Mouse (Mus musculus): ENCODE results near the gene Cdc20. TPM values are rescaled to one million over a fixed set of nuclear protein-coding genes. Genes with fewer than 3 reads are reported as not detected.
A peak's percentile ranks its signal among the peaks of the same experiment; 100 is the strongest.

Gene Cdc20
- total and polyA plus RNA-seq, 2 experiments, result 0.46 to 0.59 TPM

GRCm38 (mm10) chr4:118437829-118438253, 689 bp upstream of the Cdc20 start:
- peak overlapping the region; percentile 23 for H3K9ac ChIP-seq (ENCODE audit: low read depth, low read length)
- H3K27me3 ChIP-seq (ENCODE audit: control insufficient read depth, insufficient read depth, low read length), result 0 out of 2 replicates have a peak, but pooled peaks cover 2% of the 10 kb centered on the region
- no peaks in the 10 kb centered on the region for H3K36me3 ChIP-seq (ENCODE audit: control insufficient read depth, insufficient read depth, low read length)
- H3K79me2 ChIP-seq (ENCODE audit: control insufficient read depth, insufficient read depth, low read length), result no peaks in the 10 kb centered on the region
- no peak overlapping the region for H3K4me3 ChIP-seq (ENCODE audit: insufficient read depth, low read depth, low read length)
- DNase-seq (ENCODE audit: extremely low read depth, low read depth, low spot score), result no peak
- H3K27ac ChIP-seq (replicated peaks; ENCODE audit: insufficient read depth, low read depth, low read length), result no peak overlapping the region
- 31% methylated on average over 12 of the region's 12 CpGs for WGBS
- no peaks in the 10 kb centered on the region for H3K4me1 ChIP-seq (ENCODE audit: control insufficient read depth, insufficient read depth, low read length)
- TF ChIP-seq CTCF (IDR thresholded peaks at IDR 0.05; ENCODE audit: low read depth, low read length) (no peak), POLR2A (IDR thresholded peaks at IDR 0.05; ENCODE audit: extremely low read depth, insufficient read depth, low read length) (no peak)

- H3K9ac ChIP-seq (ENCODE audit: low read depth, low read length), result peak overlapping the region; percentile 52
- peaks cover 11% of the 10 kb centered on the region for H3K36me3 ChIP-seq (ENCODE audit: control insufficient read depth, insufficient read depth, low read length)
- peaks cover 30% of the 10 kb centered on the region for H3K4me1 ChIP-seq (ENCODE audit: control insufficient read depth, insufficient read depth, low read length)
- H3K27ac ChIP-seq (replicated peaks; ENCODE audit: insufficient read depth, low read depth, low read length), result peak overlapping the region; percentile 81
- no peak overlapping the region for H3K4me3 ChIP-seq (ENCODE audit: insufficient read depth, low read depth, low read length)
- peaks cover 4% of the 10 kb centered on the region; the same call in 1 of the 2 replicates for H3K79me2 ChIP-seq (ENCODE audit: control insufficient read depth, insufficient read depth, low read length)
- TF ChIP-seq POLR2A (IDR thresholded peaks at IDR 0.05; ENCODE audit: extremely low read depth, insufficient read depth, low read length), result no peak
- no peak for TF ChIP-seq CTCF (IDR thresholded peaks at IDR 0.05; ENCODE audit: low read depth, low read length)
- DNase-seq (ENCODE audit: extremely low read depth, low read depth, low spot score), result peak; percentile 85
- H3K27me3 ChIP-seq (ENCODE audit: control insufficient read depth, insufficient read depth, low read length), result 0 out of 2 replicates have a peak, but pooled peaks cover 2% of the 10 kb centered on the region
- 29% methylated on average over 8 of the region's 8 CpGs for WGBS
Measured at GRCm38 (mm10) chr4:118432332-118432731, 4.8 kb downstream of the Cdc20 start.

DNA sequence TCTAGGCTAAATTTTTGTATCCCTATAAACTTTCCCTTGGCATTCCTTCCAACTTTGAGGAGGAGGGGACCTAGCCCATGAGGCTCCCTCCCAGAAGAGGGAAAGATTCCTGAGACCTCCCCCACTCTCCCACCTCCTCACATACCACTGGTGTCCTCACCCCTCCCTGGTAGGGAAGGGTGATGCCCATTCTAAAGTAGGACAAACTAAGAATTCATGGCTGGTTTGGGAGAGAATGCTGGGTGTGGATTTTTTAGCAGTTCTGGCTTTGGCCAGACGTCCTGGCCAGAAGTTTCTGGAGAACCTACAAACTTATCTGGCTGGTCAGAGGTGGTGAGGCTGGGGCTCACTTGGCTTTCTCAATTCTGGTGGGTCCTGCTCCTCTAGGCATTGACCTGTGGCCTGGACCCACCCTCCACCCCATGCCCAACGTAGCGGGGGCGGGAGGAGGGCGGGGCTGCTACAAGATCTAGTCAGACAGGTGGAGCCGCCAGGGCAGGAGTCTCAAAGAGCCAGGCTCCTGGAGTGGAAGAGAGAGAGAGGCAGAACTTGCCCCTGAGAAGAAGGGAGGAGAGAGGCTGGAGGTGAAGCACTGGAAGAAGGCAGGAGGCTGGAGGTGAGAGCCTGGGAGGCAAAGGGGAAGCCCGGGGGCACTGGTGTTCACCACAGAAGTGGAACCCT, 7.8 kb downstream of the Cdc20 start:
- TF ChIP-seq CTCF (IDR thresholded peaks at IDR 0.05; ENCODE audit: low read depth, low read length) (no peak), POLR2A (IDR thresholded peaks at IDR 0.05; ENCODE audit: extremely low read depth, insufficient read depth, low read length) (0 out of 2 replicates have a peak, but pooled peaks have one; percentile 20)
- Histone ChIP-seq H3K9ac (ENCODE audit: low read depth, low read length) (peak overlapping the region; percentile 25; the same call in 1 of the 2 replicates), H3K27ac (replicated peaks; ENCODE audit: insufficient read depth, low read depth, low read length) (peak overlapping the region; percentile 76), H3K79me2 (ENCODE audit: control insufficient read depth, insufficient read depth, low read length) (peaks cover 4% of the 10 kb centered on the region; the same call in 1 of the 2 replicates), H3K36me3 (ENCODE audit: control insufficient read depth, insufficient read depth, low read length) (peaks cover 11% of the 10 kb centered on the region), H3K27me3 (ENCODE audit: control insufficient read depth, insufficient read depth, low read length) (no peaks in the 10 kb centered on the region), H3K4me1 (ENCODE audit: control insufficient read depth, insufficient read depth, low read length) (peaks cover 31% of the 10 kb centered on the region), H3K4me3 (ENCODE audit: insufficient read depth, low read depth, low read length) (peak overlapping the region; percentile 5; the same call in 1 of the 2 replicates)
- DNase-seq (ENCODE audit: extremely low read depth, low read depth, low spot score), result no peak
- 24% methylated on average over 7 of the region's 7 CpGs for WGBS

DNA sequence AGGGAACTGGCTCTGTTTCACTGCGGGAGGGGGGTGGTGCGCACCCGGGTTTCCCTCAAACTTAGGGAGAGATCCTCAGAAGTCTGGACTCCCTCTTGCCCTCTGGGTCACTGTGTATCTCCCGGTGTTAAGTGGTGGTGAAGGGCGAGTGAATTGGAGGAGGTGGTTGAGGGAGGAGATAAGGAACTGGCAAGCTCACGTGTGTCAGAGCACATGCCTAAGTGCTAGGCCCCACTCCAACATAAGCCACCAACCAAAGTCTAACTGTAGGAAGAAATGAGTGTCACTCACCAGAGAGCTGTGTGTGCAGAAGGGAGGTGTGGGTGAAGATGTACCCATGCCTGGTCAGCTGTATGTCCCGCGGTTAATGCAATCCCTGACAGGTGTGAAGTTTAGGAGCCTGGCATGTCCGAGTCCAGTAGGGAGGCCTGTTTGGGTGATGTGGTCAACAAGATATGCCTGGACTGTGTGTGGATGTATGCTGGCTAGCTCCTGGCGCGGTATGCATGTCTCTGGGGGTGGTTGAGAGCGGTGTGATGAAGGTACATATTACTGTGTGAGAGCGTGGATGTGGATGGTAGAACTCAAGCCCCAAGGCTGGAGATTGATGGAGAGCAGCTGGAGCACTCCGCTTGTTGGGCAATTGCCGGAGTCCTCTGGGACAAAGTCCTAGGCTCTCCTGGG, 8.5 kb downstream of the Cdc20 start:
- H3K27ac ChIP-seq (replicated peaks; ENCODE audit: insufficient read depth, low read depth, low read length), result peak overlapping the region; percentile 90
- peaks cover 4% of the 10 kb centered on the region; the same call in 1 of the 2 replicates for H3K79me2 ChIP-seq (ENCODE audit: control insufficient read depth, insufficient read depth, low read length)
- H3K36me3 ChIP-seq (ENCODE audit: control insufficient read depth, insufficient read depth, low read length), result peaks cover 11% of the 10 kb centered on the region
- WGBS, result 12% methylated on average over 15 of the region's 15 CpGs
- H3K4me1 ChIP-seq (ENCODE audit: control insufficient read depth, insufficient read depth, low read length), result peaks cover 31% of the 10 kb centered on the region
- peak overlapping the region; percentile 91 for H3K9ac ChIP-seq (ENCODE audit: low read depth, low read length)
- peak; percentile 81 for DNase-seq (ENCODE audit: extremely low read depth, low read depth, low spot score)
- H3K27me3 ChIP-seq (ENCODE audit: control insufficient read depth, insufficient read depth, low read length), result no peaks in the 10 kb centered on the region
- peak overlapping the region; percentile 78 for H3K4me3 ChIP-seq (ENCODE audit: insufficient read depth, low read depth, low read length)
- no peak for TF ChIP-seq CTCF (IDR thresholded peaks at IDR 0.05; ENCODE audit: low read depth, low read length)
- no peak for TF ChIP-seq POLR2A (IDR thresholded peaks at IDR 0.05; ENCODE audit: extremely low read depth, insufficient read depth, low read length)

- H3K9ac ChIP-seq (ENCODE audit: low read depth, low read length), result peak within 1 kb of the TSS; percentile 91
Measured at GRCm38 (mm10) chr4:118427768-118428451, 9.2 kb downstream of the Cdc20 start, which contains the start of gene Elovl1. TSS of gene Elovl1 (plus strand) at chr4:118428093.

More at GRCm38 (mm10) chr4:118427768-118428451, 9.2 kb downstream of the Cdc20 start, which contains the start of gene Elovl1:
- Histone ChIP-seq H3K36me3 (ENCODE audit: control insufficient read depth, insufficient read depth, low read length) (peaks cover 11% of the 10 kb centered on the region), H3K27ac (replicated peaks; ENCODE audit: insufficient read depth, low read depth, low read length) (peak within 1 kb of the TSS; percentile 90), H3K4me1 (ENCODE audit: control insufficient read depth, insufficient read depth, low read length) (peaks cover 31% of the 10 kb centered on the region), H3K27me3 (ENCODE audit: control insufficient read depth, insufficient read depth, low read length) (no peaks in the 10 kb centered on the region), H3K4me3 (ENCODE audit: insufficient read depth, low read depth, low read length) (peak within 1 kb of the TSS; percentile 78), H3K79me2 (ENCODE audit: control insufficient read depth, insufficient read depth, low read length) (peaks cover 4% of the 10 kb centered on the region; the same call in 1 of the 2 replicates)
- peak; percentile 50; the same call in 1 of the 2 replicates for TF ChIP-seq POLR2A (IDR thresholded peaks at IDR 0.05; ENCODE audit: extremely low read depth, insufficient read depth, low read length)
- TF ChIP-seq CTCF (IDR thresholded peaks at IDR 0.05; ENCODE audit: low read depth, low read length), result peak; percentile 51; the same call in 1 of the 2 replicates
- WGBS, result 0% methylated on average over 28 of the region's 31 CpGs
- DNase-seq (ENCODE audit: extremely low read depth, low read depth, low spot score), result peak; percentile 75
